Mouse (Mus musculus) layer of hippocampus, adult 9-10 months (tissue): ENCODE results near the gene Erc2.

Experiments
- DNase-seq: peaks from one replicate; pipeline ENCODE4 v3.0.0; 2022; ENCODE audit warnings: low spot score

Gene Erc2

GRCm38 (mm10) chr14:28443254-28443944, 821.2 kb downstream of the Erc2 start:
- DNase-seq, result no peak

- DNase-seq, result no peak
Measured at GRCm38 (mm10) chr14:28445737-28446136, 823.5 kb downstream of the Erc2 start.

GRCm38 (mm10) chr14:28451771-28452170, 829.5 kb downstream of the Erc2 start:
- no peak for DNase-seq

- DNase-seq, result no peak
Measured at GRCm38 (mm10) chr14:28456372-28457076, 834.3 kb downstream of the Erc2 start.

GRCm38 (mm10) chr14:28457428-28457827, 835.2 kb downstream of the Erc2 start:
- no peak for DNase-seq

GRCm38 (mm10) chr14:28467956-28468355, 845.7 kb downstream of the Erc2 start:
- no peak for DNase-seq

- no peak for DNase-seq
Measured at GRCm38 (mm10) chr14:28469696-28470095, 847.5 kb downstream of the Erc2 start.

GRCm38 (mm10) chr14:28470212-28470611, 848.0 kb downstream of the Erc2 start:
- DNase-seq, result no peak

- no peak for DNase-seq
Measured at GRCm38 (mm10) chr14:28475012-28475411, 852.8 kb downstream of the Erc2 start.

- DNase-seq, result no peak
Measured at GRCm38 (mm10) chr14:28475421-28475820, 853.2 kb downstream of the Erc2 start.

- DNase-seq, result no peak
Measured at GRCm38 (mm10) chr14:28476746-28477145, 854.5 kb downstream of the Erc2 start.

- no peak for DNase-seq
Measured at GRCm38 (mm10) chr14:28480866-28481265, 858.6 kb downstream of the Erc2 start.

GRCm38 (mm10) chr14:28493806-28494205, 871.6 kb downstream of the Erc2 start:
- no peak for DNase-seq

- DNase-seq, result no peak
Measured at GRCm38 (mm10) chr14:28494273-28494672, 872.0 kb downstream of the Erc2 start.

GRCm38 (mm10) chr14:28501216-28501878, 879.1 kb downstream of the Erc2 start:
- no peak for DNase-seq

GRCm38 (mm10) chr14:28503276-28503675, 881.0 kb downstream of the Erc2 start:
- DNase-seq, result no peak

- no peak for DNase-seq
Measured at GRCm38 (mm10) chr14:28504101-28505050, 882.1 kb downstream of the Erc2 start, which contains the start of gene Wnt5a. Gene Wnt5a (plus strand): TSS chr14:28504750.

- no peak for DNase-seq
Measured at GRCm38 (mm10) chr14:28505051-28505585, 882.9 kb downstream of the Erc2 start.

GRCm38 (mm10) chr14:28505586-28506375, 883.6 kb downstream of the Erc2 start:
- DNase-seq, result no peak

- DNase-seq, result no peak
Measured at GRCm38 (mm10) chr14:28506376-28506831, 884.2 kb downstream of the Erc2 start.

- DNase-seq, result no peak
Measured at GRCm38 (mm10) chr14:28507011-28507410, 884.8 kb downstream of the Erc2 start.
